Mouse (Mus musculus) bone marrow macrophage, adult 2 months (primary cell): ENCODE data around the gene Ppm1g.

Source experiments
- CTCF ChIP-seq: IDR thresholded peaks from 2 replicates; pipeline ENCODE4 v1.5.1; 2012; ENCODE audit warnings: low read depth, mild to moderate bottlenecking, low read length, moderate library complexity
- POLR2A ChIP-seq: IDR thresholded peaks from 2 replicates; pipeline ENCODE4 v1.6.1; 2012; ENCODE audit warnings: mild to moderate bottlenecking, low read depth, low read length, borderline replicate concordance

- TF ChIP-seq CTCF (no peak), POLR2A (no peak)
Measured at GRCm38 (mm10) chr5:31200327-31200768, 20.1 kb downstream of the Ppm1g start.
